Comparison of ENCODE assay signal across 13 mouse cellular contexts in genomic region chr4:105301547-105301946, GRCm38 (mm10).
"Had no signal": no experiment of that assay in that cellular context is flagged by ENCODE, and none has a peak within 500 bp of the region (broad histone marks: within the 10 kb centered on the region; RNA-seq: fewer than 3 reads in every experiment).

No protein-coding gene starts in this region.

- H3K27ac ChIP-seq: kidney, embryonic 15.5 days; limb, embryonic 10.5 days; liver, embryonic 15.5 days; midbrain, embryonic 13.5 days; neural tube, embryonic 15.5 days had no signal

- H3K4me3 ChIP-seq: kidney, embryonic 15.5 days; limb, embryonic 10.5 days; liver, embryonic 15.5 days; midbrain, embryonic 13.5 days; myocyte; neural tube, embryonic 15.5 days had no signal

- ATAC-seq: midbrain, embryonic 13.5 days had no signal

- H3K9me3 ChIP-seq: kidney, embryonic 15.5 days; limb, embryonic 10.5 days; liver, embryonic 15.5 days; midbrain, embryonic 13.5 days; neural tube, embryonic 15.5 days had no signal

- H3K27me3 ChIP-seq: kidney, embryonic 15.5 days; liver, embryonic 15.5 days; midbrain, embryonic 13.5 days; neural tube, embryonic 15.5 days had no signal

- H3K4me1 ChIP-seq: kidney, embryonic 15.5 days; liver, embryonic 15.5 days; midbrain, embryonic 13.5 days; neural tube, embryonic 15.5 days had no signal

- H3K4me2 ChIP-seq: kidney, embryonic 15.5 days; liver, embryonic 11.5 days; liver, embryonic 15.5 days; midbrain, embryonic 13.5 days; neural tube, embryonic 15.5 days had no signal

- DNase-seq: kidney, adult 2 months; kidney, postnatal 36 days; lung, adult 2 months; right cerebral cortex, adult 18-20 months; right cerebral cortex, postnatal 25 days; thymus, postnatal 36 days had no signal

- H3K36me3 ChIP-seq: kidney, embryonic 15.5 days; limb, embryonic 10.5 days; liver, embryonic 15.5 days; midbrain, embryonic 13.5 days; neural tube, embryonic 15.5 days had no signal

- H3K9ac ChIP-seq: kidney, embryonic 15.5 days; liver, embryonic 15.5 days; midbrain, embryonic 13.5 days; neural tube, embryonic 15.5 days had no signal
